Mouse (Mus musculus) E14TG2a.4 (cell line): ENCODE data around the gene Git1.

Source experiments
- CTCF ChIP-seq: conservative IDR thresholded peaks from 2 replicates; pipeline ENCODE4 v1.5.1; 2014; ENCODE audit warnings: low read length
- NANOG ChIP-seq: IDR thresholded peaks from 2 replicates; pipeline ENCODE4 v1.6.1; 2014; ENCODE audit warnings: borderline replicate concordance, low read length, mixed read lengths

DNA sequence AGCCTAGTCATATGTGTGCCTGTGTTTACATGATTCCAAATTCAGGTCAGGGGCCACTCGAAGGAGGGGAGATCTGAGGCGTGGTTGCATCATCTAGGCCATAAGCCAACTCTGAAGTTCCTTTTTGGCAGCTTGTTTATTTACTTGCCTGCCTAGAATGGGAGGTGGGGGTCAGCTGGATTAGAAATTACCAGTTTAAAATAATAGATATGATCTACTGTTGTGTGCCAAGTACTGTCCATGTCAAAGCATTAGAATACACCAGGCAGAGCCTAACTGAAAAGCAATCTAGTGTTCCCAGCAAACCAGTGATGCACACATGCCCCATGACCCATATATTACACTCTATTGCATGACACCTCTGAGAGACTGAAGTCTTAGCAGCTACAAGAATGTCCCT is 48.4 kb upstream of the Git1 start:
- TF ChIP-seq CTCF (no peak), NANOG (no peak)
